Mouse (Mus musculus) thymus, postnatal 0 days (tissue): Measurements from ENCODE around the gene Cort. TPM values are rescaled to one million over a fixed set of nuclear protein-coding genes. Genes with fewer than 3 reads are reported as not detected.
"Not testable (repeated sequence)": the region's sequence is repeated elsewhere in the genome, so short reads cannot be mapped to it uniquely, and the experiment has no call there.

ENCODE experiments used
- DNase-seq: peaks from one replicate; pipeline ENCODE4 v3.0.0-alpha.2; 2015; ENCODE audit warnings: low spot score
- polyA plus RNA-seq: library from polyadenylated mRNA; unstranded; fragments of >200 nt; fragmentation: Nextera tagmentation; extraction: Ambion mirVana; gene quantifications from 2 replicates; pipeline ENCODE4 v1.2.1, GENCODE M21; 2015

Gene Cort
- 0.19 TPM in 1 of 2 replicates, not detected in the other for polyA plus RNA-seq

- no peak for DNase-seq
These were observed at the start of gene Cort for GRCm38 (mm10) chr4:149126663-149127062. Gene Cort (minus strand): TSS chr4:149126763.

- DNase-seq: no peak
These were observed 47.1 kb upstream of the Cort start for GRCm38 (mm10) chr4:149173661-149174060.

GRCm38 (mm10) chr4:149172666-149173065 lies 46.1 kb upstream of the Cort start:
- no peak for DNase-seq

GRCm38 (mm10) chr4:149172083-149172482 lies 45.5 kb upstream of the Cort start:
- DNase-seq: no peak

GRCm38 (mm10) chr4:149171581-149171981 lies 45.0 kb upstream of the Cort start:
- DNase-seq: no peak

- no peak for DNase-seq
These were observed 43.9 kb upstream of the Cort start for GRCm38 (mm10) chr4:149170394-149170931.

GRCm38 (mm10) chr4:149169926-149170325 lies 43.4 kb upstream of the Cort start:
- DNase-seq: not testable (repeated sequence)

- DNase-seq: no peak
These were observed 41.5 kb upstream of the Cort start for GRCm38 (mm10) chr4:149168016-149168415.

- peak; percentile 38 for DNase-seq
These were observed 40.5 kb upstream of the Cort start for GRCm38 (mm10) chr4:149166957-149167611.

- DNase-seq: peak; percentile 96
These were observed 39.8 kb upstream of the Cort start, which contains the start of gene Pgd for GRCm38 (mm10) chr4:149166215-149166946. Gene Pgd (minus strand): TSS chr4:149166771.

GRCm38 (mm10) chr4:149164150-149164549 lies 37.6 kb upstream of the Cort start:
- DNase-seq: no peak

- DNase-seq: no peak
These were observed 36.6 kb upstream of the Cort start for GRCm38 (mm10) chr4:149163196-149163595.

GRCm38 (mm10) chr4:149161166-149161565 lies 34.6 kb upstream of the Cort start:
- no peak for DNase-seq

GRCm38 (mm10) chr4:149159891-149160290 lies 33.3 kb upstream of the Cort start:
- no peak for DNase-seq

GRCm38 (mm10) chr4:149159203-149159602 lies 32.6 kb upstream of the Cort start:
- DNase-seq: no peak

GRCm38 (mm10) chr4:149157415-149157973 lies 30.9 kb upstream of the Cort start:
- no peak for DNase-seq

- DNase-seq: no peak
These were observed 29.1 kb upstream of the Cort start for GRCm38 (mm10) chr4:149155711-149156110.

GRCm38 (mm10) chr4:149154859-149155258 lies 28.3 kb upstream of the Cort start:
- DNase-seq: no peak

- no peak for DNase-seq
These were observed 24.2 kb upstream of the Cort start for GRCm38 (mm10) chr4:149150721-149151120.

- no peak for DNase-seq
These were observed 23.7 kb upstream of the Cort start for GRCm38 (mm10) chr4:149150256-149150655.

- no peak for DNase-seq
These were observed 23.0 kb upstream of the Cort start for GRCm38 (mm10) chr4:149149611-149150010.

GRCm38 (mm10) chr4:149149196-149149595 lies 22.6 kb upstream of the Cort start:
- no peak for DNase-seq
